Mouse (Mus musculus) G1E (cell line): Measurements from ENCODE around the gene Trim75. TPM values are rescaled to one million over a fixed set of nuclear protein-coding genes. Genes with fewer than 3 reads are reported as not detected.

ENCODE experiments used
- ATAC-seq: 2 replicates; pipeline ENCODE4 v1.8.0; 2016; ENCODE audit warnings: mild to moderate bottlenecking; ENCODE audit not compliant: insufficient number of reproducible peaks, poor library complexity, low FRiP score, severe bottlenecking; ENCODE audit errors: extremely low read depth
- DNase-seq: peaks from one replicate; pipeline ENCODE4 v3.0.0; 2012; ENCODE audit warnings: low spot score
- H3K27me3 ChIP-seq: 2 replicates; pipeline ENCODE4 v1.6.1; 2012; ENCODE audit warnings: mild to moderate bottlenecking, low read length, inconsistent platforms; ENCODE audit not compliant: insufficient read depth
- H3K36me3 ChIP-seq: replicated peaks from 2 replicates; pipeline ENCODE3; 2012; ENCODE audit warnings: mild to moderate bottlenecking, inconsistent platforms
- H3K4me1 ChIP-seq: 2 replicates; pipeline ENCODE4 v1.6.1; 2012; ENCODE audit warnings: low read depth, low read length, inconsistent platforms, mixed read lengths; ENCODE audit not compliant: insufficient read depth
- H3K4me3 ChIP-seq: 2 replicates; pipeline ENCODE4 v1.5.1; 2012; ENCODE audit warnings: low read depth, mild to moderate bottlenecking, inconsistent platforms, low read length, moderate library complexity, mixed read lengths
- H3K9me3 ChIP-seq: replicated peaks from 2 replicates; pipeline ENCODE4 v1.6.1; 2012; ENCODE audit warnings: inconsistent platforms
- CTCF ChIP-seq: IDR thresholded peaks from 2 replicates; pipeline ENCODE4 v1.5.1; 2012; ENCODE audit warnings: low read depth, low read length, inconsistent platforms, mixed read lengths
- GATA1 ChIP-seq: IDR thresholded peaks from 2 replicates; pipeline ENCODE4 v1.6.1; 2012; ENCODE audit warnings: borderline replicate concordance, low read length, inconsistent platforms, mixed read lengths
- GATA2 ChIP-seq: IDR thresholded peaks from 2 replicates; pipeline ENCODE4 v1.6.1; 2012; ENCODE audit warnings: low read depth, low read length, inconsistent platforms, borderline replicate concordance
- POLR2AphosphoS5 ChIP-seq: IDR thresholded peaks from 2 replicates; pipeline ENCODE4 v1.6.1; 2012; ENCODE audit warnings: low read depth, low read length, inconsistent platforms; ENCODE audit not compliant: insufficient replicate concordance
- TAL1 ChIP-seq: conservative IDR thresholded peaks from 2 replicates; pipeline ENCODE4 v1.6.1; 2012; ENCODE audit warnings: low read depth, low read length, inconsistent platforms, mixed read lengths
- polyA plus RNA-seq: library from polyadenylated mRNA; stranded (reverse); fragments of >175 nt; gene quantifications from 2 replicates; pipeline ENCODE4 v1.2.3, GENCODE M21; 2012
- total RNA-seq, 2 experiments: library from RNA; stranded (forward) in 1 of 2; stranded (reverse) in 1 of 2; fragments of 200-1000 nt in 1 of 2; fragments of >200 nt in 1 of 2; fragmentation: Nextera tagmentation in 1 of 2; gene quantifications; 2 replicates each; pipeline ENCODE4 v1.2.3; 2014 to 2017

The Trim75 gene
- total and polyA plus RNA-seq, 3 experiments, result 0.05 TPM; not detected in 2

GRCm38 (mm10) chr8:64946441-64946819 lies 41.2 kb downstream of the Trim75 start:
- Histone ChIP-seq H3K36me3 (peaks cover 17% of the 10 kb centered on the region), H3K27me3 (peaks cover 12% of the 10 kb centered on the region), H3K4me1 (peaks cover 31% of the 10 kb centered on the region), H3K9me3 (no peaks in the 10 kb centered on the region), H3K4me3 (peak overlapping the region; percentile 89)
- ATAC-seq (no peak), DNase-seq (no peak)
- no peak for TF ChIP-seq GATA1
- no peak for TF ChIP-seq TAL1
- TF ChIP-seq GATA2, result no peak
- TF ChIP-seq CTCF, result no peak
- TF ChIP-seq POLR2AphosphoS5, result no peak

- TF ChIP-seq TAL1 (no peak), GATA2 (no peak), GATA1 (no peak), CTCF (no peak), POLR2AphosphoS5 (no peak)
- no peak for ATAC-seq
- Histone ChIP-seq H3K9me3 (peaks cover under 1% of the 10 kb centered on the region), H3K27me3 (peaks cover 12% of the 10 kb centered on the region), H3K4me3 (no peak overlapping the region), H3K4me1 (peaks cover 32% of the 10 kb centered on the region), H3K36me3 (peaks cover 12% of the 10 kb centered on the region)
- no peak for DNase-seq
These were observed 42.0 kb downstream of the Trim75 start for GRCm38 (mm10) chr8:64945606-64946005.

GRCm38 (mm10) chr8:64944831-64945230 lies 42.8 kb downstream of the Trim75 start:
- Histone ChIP-seq H3K4me3 (no peak overlapping the region), H3K27me3 (peaks cover 12% of the 10 kb centered on the region), H3K36me3 (peaks cover 7% of the 10 kb centered on the region), H3K4me1 (peaks cover 32% of the 10 kb centered on the region), H3K9me3 (peaks cover 3% of the 10 kb centered on the region)
- DNase-seq, result no peak
- no peak for ATAC-seq
- no peak for TF ChIP-seq GATA1
- no peak for TF ChIP-seq CTCF
- TF ChIP-seq POLR2AphosphoS5, result no peak
- TF ChIP-seq TAL1, result no peak
- TF ChIP-seq GATA2, result no peak

DNA sequence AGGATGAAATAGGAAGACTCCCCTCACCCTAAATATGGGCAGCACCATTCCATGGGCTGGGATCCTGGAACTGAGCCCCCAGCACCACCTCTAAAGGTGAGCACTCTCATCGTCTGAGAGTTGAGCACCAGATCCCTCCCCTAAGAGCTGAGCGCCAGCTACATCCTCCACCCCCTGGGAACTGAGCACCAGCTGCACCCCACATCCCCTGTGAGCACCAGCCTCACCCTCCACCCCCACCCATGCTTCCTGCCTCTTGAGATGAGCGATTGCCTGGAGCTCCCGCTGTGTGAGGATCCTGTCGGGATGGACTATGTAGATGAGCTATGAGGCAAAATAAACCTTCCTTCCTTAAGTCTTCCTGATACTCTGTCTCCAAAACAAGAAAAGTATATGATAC lies 44.7 kb downstream of the Trim75 start:
- ATAC-seq (no peak), DNase-seq (no peak)
- TF ChIP-seq CTCF (no peak), TAL1 (no peak), GATA1 (no peak), GATA2 (no peak), POLR2AphosphoS5 (no peak)
- Histone ChIP-seq H3K9me3 (peaks cover 3% of the 10 kb centered on the region), H3K36me3 (no peaks in the 10 kb centered on the region), H3K4me3 (no peak overlapping the region), H3K27me3 (peaks cover 12% of the 10 kb centered on the region), H3K4me1 (peaks cover 18% of the 10 kb centered on the region)

DNA sequence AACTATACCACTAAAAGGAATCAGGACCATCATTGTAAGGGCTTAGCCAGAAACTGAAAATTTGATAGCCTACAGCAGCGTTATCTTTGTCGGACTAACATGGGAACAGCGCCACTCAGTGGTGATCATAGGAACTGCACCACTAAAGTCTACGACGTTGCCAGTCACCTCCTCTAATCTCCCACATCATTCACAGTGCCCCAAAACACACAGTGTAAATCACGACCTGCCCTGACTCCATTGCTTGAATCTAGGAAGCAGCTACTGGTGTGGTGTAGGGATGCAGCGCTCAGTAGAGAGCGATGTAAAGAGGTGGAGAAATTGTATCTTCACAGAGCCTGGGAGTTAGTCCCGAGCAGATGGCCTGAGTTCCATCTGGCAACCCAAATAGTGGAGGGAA lies 46.1 kb downstream of the Trim75 start:
- Histone ChIP-seq H3K9me3 (peaks cover 3% of the 10 kb centered on the region), H3K27me3 (peaks cover 16% of the 10 kb centered on the region), H3K4me1 (peaks cover 18% of the 10 kb centered on the region), H3K4me3 (no peak overlapping the region), H3K36me3 (no peaks in the 10 kb centered on the region)
- peak; percentile 21 for DNase-seq
- no peak for TF ChIP-seq TAL1
- TF ChIP-seq CTCF, result peak; percentile 93
- no peak for TF ChIP-seq GATA2
- ATAC-seq, result peak; percentile 55

- ATAC-seq (no peak), DNase-seq (no peak)
- peaks cover 14% of the 10 kb centered on the region for H3K4me1 ChIP-seq
- no peak overlapping the region for H3K4me3 ChIP-seq
- H3K36me3 ChIP-seq, result no peaks in the 10 kb centered on the region
- TF ChIP-seq GATA1, result no peak
- no peak for TF ChIP-seq POLR2AphosphoS5
- TF ChIP-seq TAL1, result no peak
- no peak for TF ChIP-seq CTCF
- TF ChIP-seq GATA2, result no peak
- peaks cover 3% of the 10 kb centered on the region for H3K9me3 ChIP-seq
- peaks cover 16% of the 10 kb centered on the region for H3K27me3 ChIP-seq
These were observed 46.6 kb downstream of the Trim75 start for GRCm38 (mm10) chr8:64941019-64941418.

GRCm38 (mm10) chr8:64934997-64935396 lies 52.6 kb downstream of the Trim75 start:
- H3K9me3 ChIP-seq, result no peaks in the 10 kb centered on the region
- ATAC-seq (no peak), DNase-seq (no peak)
- H3K4me3 ChIP-seq, result no peak overlapping the region
- H3K36me3 ChIP-seq, result no peaks in the 10 kb centered on the region
- no peak for TF ChIP-seq POLR2AphosphoS5
- TF ChIP-seq GATA2, result no peak
- TF ChIP-seq GATA1, result no peak
- no peak for TF ChIP-seq CTCF
- TF ChIP-seq TAL1, result no peak
- no peaks in the 10 kb centered on the region for H3K4me1 ChIP-seq
- H3K27me3 ChIP-seq, result peaks cover 4% of the 10 kb centered on the region; the same call in 1 of the 2 replicates

Other genes starting within 250 kb of the Trim75 start
- gene Klhl2, start 137.8 kb downstream of the Trim75 start, total RNA-seq (2014; fragmentation: Nextera tagmentation), result 8.6 and 8.9 TPM in 2 replicates
- gene Klhl2, start 137.8 kb downstream of the Trim75 start, total RNA-seq (2017), result 14.1 and 14.2 TPM in 2 replicates
- 4.1 and 4.2 TPM in 2 replicates for gene Klhl2, start 137.8 kb downstream of the Trim75 start, polyA plus RNA-seq
- gene Tmem192, start 40.6 kb downstream of the Trim75 start, total RNA-seq (2014; fragmentation: Nextera tagmentation), result 28.4 and 31.2 TPM in 2 replicates
- gene Tmem192, start 40.6 kb downstream of the Trim75 start, total RNA-seq (2017), result 24.2 and 25.4 TPM in 2 replicates
- gene Tmem192, start 40.6 kb downstream of the Trim75 start, polyA plus RNA-seq, result 42.5 and 48.1 TPM in 2 replicates
- not detected in 2 replicates for gene Trim61, start 30.7 kb upstream of the Trim75 start, total RNA-seq (2014; fragmentation: Nextera tagmentation)
- 0.05 TPM in 1 of 2 replicates, not detected in the other for gene Trim61, start 30.7 kb upstream of the Trim75 start, total RNA-seq (2017)
- not detected in 2 replicates for gene Trim61, start 30.7 kb upstream of the Trim75 start, polyA plus RNA-seq
- gene Trim60, start 30.8 kb upstream of the Trim75 start, total RNA-seq (2014; fragmentation: Nextera tagmentation), result not detected in 2 replicates
- gene Trim60, start 30.8 kb upstream of the Trim75 start, total RNA-seq (2017), result 0.06 and 0.11 TPM in 2 replicates
- gene Trim60, start 30.8 kb upstream of the Trim75 start, polyA plus RNA-seq, result not detected in 2 replicates
- gene Apela, start 49.5 kb upstream of the Trim75 start, total RNA-seq (2014; fragmentation: Nextera tagmentation), result not detected in 2 replicates
- not detected in 2 replicates for gene Apela, start 49.5 kb upstream of the Trim75 start, total RNA-seq (2017)
- gene Apela, start 49.5 kb upstream of the Trim75 start, polyA plus RNA-seq, result not detected in 2 replicates
- not detected in 2 replicates for gene Gm10663, start 87.2 kb upstream of the Trim75 start, total RNA-seq (2014; fragmentation: Nextera tagmentation)
- not detected in 2 replicates for gene Gm10663, start 87.2 kb upstream of the Trim75 start, total RNA-seq (2017)
- gene Gm10663, start 87.2 kb upstream of the Trim75 start, polyA plus RNA-seq, result not detected in 2 replicates
- not detected in 2 replicates for gene BC030870, start 141.7 kb upstream of the Trim75 start, total RNA-seq (2014; fragmentation: Nextera tagmentation)
- gene BC030870, start 141.7 kb upstream of the Trim75 start, total RNA-seq (2017), result not detected in 2 replicates
- not detected in 2 replicates for gene BC030870, start 141.7 kb upstream of the Trim75 start, polyA plus RNA-seq